Mouse (Mus musculus) cerebellum, postnatal 36 days (tissue): Measurements from ENCODE around the gene Ddx18.
A peak's percentile ranks its signal among the peaks of the same experiment; 100 is the strongest.

Source experiments
- DNase-seq, 2 experiments: peaks; one replicate each; pipeline ENCODE4 v3.0.0; 2021 to 2022; ENCODE audit warnings: mixed read lengths in 2 of 2

Ddx18 gene

GRCm38 (mm10) chr1:121567521-121568489, at the start of gene Ddx18:
Ddx18 (minus strand) TSS chr1:121567989.
- DNase-seq = peak; percentile 98 to 99

- DNase-seq = no peak
These were observed 40.2 kb upstream of the Ddx18 start for GRCm38 (mm10) chr1:121608000-121608399.

- DNase-seq = peak; percentile 76 to 79
These were observed 37.3 kb upstream of the Ddx18 start for GRCm38 (mm10) chr1:121605118-121605517.

- DNase-seq = no peak
These were observed 34.1 kb upstream of the Ddx18 start for GRCm38 (mm10) chr1:121601893-121602292.

- peak in 1 of 2 experiments; percentile 30 for DNase-seq
These were observed 33.3 kb upstream of the Ddx18 start for GRCm38 (mm10) chr1:121601084-121601483.

- DNase-seq = no peak
These were observed 30.6 kb upstream of the Ddx18 start for GRCm38 (mm10) chr1:121598421-121598820.

GRCm38 (mm10) chr1:121596951-121597625, 29.3 kb upstream of the Ddx18 start:
- peak in 1 of 2 experiments; percentile 29 for DNase-seq

- no peak for DNase-seq
These were observed 17.0 kb upstream of the Ddx18 start for GRCm38 (mm10) chr1:121584838-121585237.

- no peak for DNase-seq
These were observed 13.5 kb upstream of the Ddx18 start for GRCm38 (mm10) chr1:121581133-121581855.

GRCm38 (mm10) chr1:121577491-121577890, 9.7 kb upstream of the Ddx18 start:
- DNase-seq = no peak

GRCm38 (mm10) chr1:121570522-121570921, 2.7 kb upstream of the Ddx18 start:
- no peak for DNase-seq

GRCm38 (mm10) chr1:121557861-121558260, 9.9 kb downstream of the Ddx18 start:
- no peak for DNase-seq

GRCm38 (mm10) chr1:121551457-121551835, 16.3 kb downstream of the Ddx18 start:
- DNase-seq = no peak

- DNase-seq = no peak
These were observed 16.9 kb downstream of the Ddx18 start for GRCm38 (mm10) chr1:121550801-121551456.

GRCm38 (mm10) chr1:121549456-121549855, 18.3 kb downstream of the Ddx18 start:
- DNase-seq = no peak

- no peak for DNase-seq
These were observed 19.1 kb downstream of the Ddx18 start for GRCm38 (mm10) chr1:121548667-121549066.

GRCm38 (mm10) chr1:121546844-121547243, 20.9 kb downstream of the Ddx18 start:
- DNase-seq = no peak

GRCm38 (mm10) chr1:121540361-121540760, 27.4 kb downstream of the Ddx18 start:
- DNase-seq = no peak

GRCm38 (mm10) chr1:121531439-121531838, 36.4 kb downstream of the Ddx18 start:
- no peak for DNase-seq

- no peak for DNase-seq
These were observed 38.5 kb downstream of the Ddx18 start for GRCm38 (mm10) chr1:121529286-121529685.

- no peak for DNase-seq
These were observed 39.4 kb downstream of the Ddx18 start, which contains the start of gene Htr5b for GRCm38 (mm10) chr1:121528399-121528720. Htr5b (minus strand) TSS chr1:121528465.

- DNase-seq = no peak
These were observed 40.0 kb downstream of the Ddx18 start for GRCm38 (mm10) chr1:121527600-121528398.
